Mouse (Mus musculus) small intestine, adult 2 months (tissue): ENCODE results near the gene Nyap2.

ENCODE experiments used
- CTCF ChIP-seq: fragments of 200-500 bp; IDR thresholded peaks from 2 replicates; pipeline ENCODE4 v1.5.1; 2012; ENCODE audit warnings: low read depth, mild to moderate bottlenecking, control low read depth, inconsistent platforms, low read length, moderate library complexity, mixed read lengths; ENCODE audit not compliant: insufficient replicate concordance, insufficient read length; ENCODE audit errors: extremely low read depth
- POLR2A ChIP-seq: fragments of 200-500 bp; IDR thresholded peaks from 2 replicates; pipeline ENCODE4 v1.6.1; 2012; ENCODE audit warnings: low read depth, mild to moderate bottlenecking, control low read depth, inconsistent platforms, low read length, moderate library complexity

DNA sequence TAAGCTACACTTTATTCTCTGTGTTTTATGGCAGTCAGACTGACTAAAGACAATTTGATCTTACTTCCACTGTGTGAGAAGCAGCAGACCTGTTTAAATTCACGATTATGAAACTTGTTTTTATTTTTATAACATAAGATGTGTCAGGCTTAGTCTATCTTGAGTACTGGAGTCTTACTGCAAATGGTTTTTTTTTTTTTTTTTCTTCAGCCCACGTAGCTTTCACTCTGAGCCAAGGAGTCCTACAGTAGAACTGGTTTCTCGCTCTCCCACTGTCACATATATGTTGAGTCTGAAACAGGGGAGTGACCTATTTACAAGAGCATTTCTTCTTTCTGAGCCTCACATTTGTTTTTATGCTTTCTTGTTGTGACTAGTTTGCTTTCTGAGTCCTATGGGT, 103.9 kb downstream of the Nyap2 start:
- TF ChIP-seq POLR2A, result no peak
- TF ChIP-seq CTCF, result no peak
